Mouse (Mus musculus): ENCODE results near the gene Srd5a1. TPM values are rescaled to one million over a fixed set of nuclear protein-coding genes. Genes with fewer than 3 reads are reported as not detected.

Gene Srd5a1
- polyA plus RNA-seq, 1 experiment from 2014 or later: 24.1 TPM

DNA sequence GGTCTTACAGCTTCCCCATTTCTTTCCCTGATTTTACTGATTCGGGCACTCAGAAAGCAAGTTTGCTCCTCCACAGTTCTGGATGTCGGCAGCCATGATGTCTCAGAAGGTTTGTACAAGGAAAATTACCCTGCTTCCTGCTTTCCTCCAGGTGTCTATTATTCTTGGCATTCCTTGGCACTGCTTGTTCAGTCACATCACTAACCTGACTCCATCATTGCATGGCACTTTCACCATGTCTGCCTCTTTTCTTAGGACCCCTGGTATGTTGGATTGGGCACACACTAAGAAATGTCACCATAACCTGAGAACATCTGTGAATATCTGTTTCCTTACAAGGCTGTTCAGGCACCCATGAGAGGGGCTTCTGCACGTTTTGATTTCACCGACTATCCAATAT is 75.2 kb downstream of the Srd5a1 start:
- peaks cover 24% of the 10 kb centered on the region for H3K4me1 ChIP-seq (ENCODE audit: control insufficient read depth, insufficient read depth, low read length)
- no peaks in the 10 kb centered on the region for H3K36me3 ChIP-seq (ENCODE audit: control insufficient read depth, insufficient read depth, low read length)
- H3K9me3 ChIP-seq (ENCODE audit: control insufficient read depth, low read length): no peaks in the 10 kb centered on the region
- no peak for ATAC-seq (ENCODE audit: low FRiP score, low TSS enrichment)
- no peaks in the 10 kb centered on the region for H3K27me3 ChIP-seq (ENCODE audit: control insufficient read depth, insufficient read depth, low read length)
- H3K4me2 ChIP-seq (replicated peaks; ENCODE audit: low read depth, low read length): peak overlapping the region; percentile 91
- H3K27ac ChIP-seq (ENCODE audit: low read depth, low read length): no peak overlapping the region
- H3K9ac ChIP-seq (ENCODE audit: low read depth, low read length): peak overlapping the region; percentile 93; the same call in 1 of the 2 replicates
- peak overlapping the region; percentile 89; the same call in 1 of the 2 replicates for H3K4me3 ChIP-seq (ENCODE audit: low read length)
- 74% methylated on average over 4 of the region's 4 CpGs for WGBS

DNA sequence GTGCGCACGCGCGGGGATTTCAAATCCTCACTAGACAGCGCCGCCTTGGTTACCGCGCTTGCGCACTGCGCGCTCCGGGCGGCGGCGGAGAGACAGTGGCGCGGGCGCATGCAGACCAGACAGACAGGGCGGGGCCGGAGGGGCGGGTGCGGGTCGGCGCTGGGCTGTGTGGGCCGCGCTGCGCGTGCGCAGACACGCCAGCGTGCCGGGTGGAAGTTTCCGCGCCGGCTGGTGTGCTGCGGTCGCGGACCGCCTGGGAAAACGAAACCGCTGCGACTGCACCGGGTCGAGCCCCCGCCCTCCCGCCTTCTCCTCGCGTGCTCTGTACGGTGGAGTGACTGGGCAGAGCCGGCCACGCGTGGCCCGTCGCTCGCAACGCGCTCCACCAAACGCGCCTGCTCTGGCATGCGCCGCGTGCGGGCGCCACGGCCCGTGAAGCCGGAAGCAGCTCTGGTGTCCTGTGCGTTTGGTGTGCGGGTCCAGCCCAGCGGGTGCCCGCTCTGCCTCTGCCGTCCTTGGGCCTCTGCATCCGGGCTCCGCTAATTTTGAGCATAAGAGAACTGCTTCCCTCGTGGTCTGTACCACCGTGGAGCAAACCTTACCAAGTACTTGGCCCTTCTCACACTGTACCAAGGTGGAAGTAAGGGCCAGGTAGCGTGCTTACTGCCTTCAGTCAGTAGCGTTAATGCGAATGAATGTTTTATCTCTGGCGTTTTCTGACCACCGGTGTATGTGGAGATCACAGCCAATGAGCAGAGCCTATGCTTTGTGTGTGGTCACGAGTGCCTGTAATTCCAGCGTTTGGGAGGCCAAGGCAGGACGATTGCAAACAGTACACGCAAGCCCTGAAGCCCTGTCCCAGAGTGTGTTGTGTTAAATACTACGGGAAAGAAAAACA is 76.3 kb downstream of the Srd5a1 start:
- peak overlapping the region; percentile 89 for H3K4me3 ChIP-seq (ENCODE audit: low read length)
- H3K27me3 ChIP-seq (ENCODE audit: control insufficient read depth, insufficient read depth, low read length): no peaks in the 10 kb centered on the region
- peaks cover 8% of the 10 kb centered on the region; the same call in 1 of the 2 replicates for H3K36me3 ChIP-seq (ENCODE audit: control insufficient read depth, insufficient read depth, low read length)
- H3K4me1 ChIP-seq (ENCODE audit: control insufficient read depth, insufficient read depth, low read length): peaks cover 32% of the 10 kb centered on the region
- peak overlapping the region; percentile 91 for H3K4me2 ChIP-seq (replicated peaks; ENCODE audit: low read depth, low read length)
- ATAC-seq (ENCODE audit: low FRiP score, low TSS enrichment): peak; percentile 95
- peak overlapping the region; percentile 93 for H3K9ac ChIP-seq (ENCODE audit: low read depth, low read length)
- no peaks in the 10 kb centered on the region for H3K9me3 ChIP-seq (ENCODE audit: control insufficient read depth, low read length)
- WGBS: 1% methylated on average over 62 of the region's 86 CpGs
- peak overlapping the region; percentile 93 for H3K27ac ChIP-seq (ENCODE audit: low read depth, low read length)

DNA sequence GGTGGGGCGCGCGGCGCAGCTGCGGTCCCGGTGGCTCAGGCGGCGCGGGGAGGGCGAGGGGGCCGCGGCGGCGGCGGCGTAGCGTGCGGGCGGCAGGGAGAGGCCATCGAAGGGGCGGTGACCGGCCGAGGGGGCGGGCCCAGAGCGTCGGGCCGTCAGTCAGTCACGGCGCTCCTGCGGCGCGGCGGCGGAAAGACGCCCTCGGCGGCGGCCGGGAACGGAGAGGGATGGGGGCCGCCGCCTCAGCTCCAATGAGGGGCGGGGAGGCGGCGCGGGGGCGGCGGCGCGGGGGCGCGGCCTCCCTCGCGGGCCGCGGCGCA is 76.9 kb downstream of the Srd5a1 start, which contains the start of gene Tent4a:
Gene Tent4a, minus strand, starts transcription at position 284 of the 320 bp plus-strand sequence.
- peak within 1 kb of the TSS; percentile 89 for H3K4me3 ChIP-seq (ENCODE audit: low read length)
- H3K9me3 ChIP-seq (ENCODE audit: control insufficient read depth, low read length): no peaks in the 10 kb centered on the region
- peak; percentile 89 for ATAC-seq (ENCODE audit: low FRiP score, low TSS enrichment)
- no peaks in the 10 kb centered on the region for H3K27me3 ChIP-seq (ENCODE audit: control insufficient read depth, insufficient read depth, low read length)
- H3K9ac ChIP-seq (ENCODE audit: low read depth, low read length): peak within 1 kb of the TSS; percentile 93
- H3K36me3 ChIP-seq (ENCODE audit: control insufficient read depth, insufficient read depth, low read length): peaks cover 9% of the 10 kb centered on the region; the same call in 1 of the 2 replicates
- peak within 1 kb of the TSS; percentile 91 for H3K4me2 ChIP-seq (replicated peaks; ENCODE audit: low read depth, low read length)
- 0% methylated on average over 18 of the region's 57 CpGs for WGBS
- H3K27ac ChIP-seq (ENCODE audit: low read depth, low read length): peak within 1 kb of the TSS; percentile 93
- H3K4me1 ChIP-seq (ENCODE audit: control insufficient read depth, insufficient read depth, low read length): peaks cover 32% of the 10 kb centered on the region

DNA sequence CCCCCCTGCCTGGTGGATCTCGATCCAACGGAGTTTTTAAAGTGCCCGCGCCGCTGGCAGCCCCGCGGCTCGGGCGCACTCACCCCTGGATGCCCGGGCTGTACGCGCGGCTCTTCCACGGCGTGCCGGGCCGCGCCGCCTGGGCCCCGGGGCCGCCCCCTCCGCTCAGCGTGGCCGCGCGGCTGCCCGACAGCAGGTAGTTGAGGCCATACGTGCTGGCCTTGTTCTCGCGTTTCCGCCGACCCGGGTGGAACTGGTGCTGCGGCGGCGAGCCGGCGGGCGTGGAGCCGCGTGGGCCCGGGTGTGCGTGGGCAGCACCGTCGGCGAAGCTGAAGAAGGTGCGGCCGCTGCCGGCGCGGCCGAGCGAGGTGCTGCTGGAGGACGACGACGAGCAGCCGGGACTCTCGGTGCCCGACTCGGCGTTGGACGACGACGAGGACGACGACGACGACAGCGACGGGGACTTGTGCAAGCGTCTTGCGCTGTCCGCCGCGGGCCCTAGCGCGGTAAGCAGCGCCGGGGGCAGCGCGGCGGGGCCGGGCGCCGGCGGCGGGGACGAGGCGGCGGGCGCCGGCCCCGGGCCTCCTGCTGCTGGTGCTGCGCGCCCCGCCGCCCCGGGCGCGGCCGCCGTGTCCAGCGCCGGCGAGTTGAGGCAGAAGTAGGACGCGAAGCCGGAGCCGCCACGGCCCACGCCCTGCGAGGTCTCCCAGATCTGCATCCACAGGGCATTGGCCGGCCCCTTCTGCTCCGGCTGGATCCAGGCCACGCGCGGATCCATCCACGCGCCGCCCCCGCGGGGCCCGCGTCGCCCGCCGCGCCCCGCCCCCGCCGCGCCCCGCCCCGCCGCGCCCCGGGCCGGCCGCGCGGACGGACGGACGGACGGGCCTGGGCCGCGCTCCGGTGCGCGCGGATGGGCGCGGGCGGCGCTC is 77.6 kb downstream of the Srd5a1 start, which contains the start of gene Nsun2:
Gene Nsun2, plus strand, starts transcription at position 342 of the 929 bp plus-strand sequence.
- under 1% methylated on average over 113 of the region's 155 CpGs for WGBS
- H3K4me1 ChIP-seq (ENCODE audit: control insufficient read depth, insufficient read depth, low read length): peaks cover 32% of the 10 kb centered on the region
- H3K9ac ChIP-seq (ENCODE audit: low read depth, low read length): peak within 1 kb of the TSS; percentile 93
- H3K4me2 ChIP-seq (replicated peaks; ENCODE audit: low read depth, low read length): peak within 1 kb of the TSS; percentile 63
- H3K4me3 ChIP-seq (ENCODE audit: low read length): peak within 1 kb of the TSS; percentile 89
- H3K27ac ChIP-seq (ENCODE audit: low read depth, low read length): peak within 1 kb of the TSS; percentile 67; the same call in 1 of the 2 replicates
- H3K27me3 ChIP-seq (ENCODE audit: control insufficient read depth, insufficient read depth, low read length): no peaks in the 10 kb centered on the region
- peaks cover 9% of the 10 kb centered on the region; the same call in 1 of the 2 replicates for H3K36me3 ChIP-seq (ENCODE audit: control insufficient read depth, insufficient read depth, low read length)
- no peak; the same call in 1 of the 2 replicates for ATAC-seq (ENCODE audit: low FRiP score, low TSS enrichment)
- H3K9me3 ChIP-seq (ENCODE audit: control insufficient read depth, low read length): no peaks in the 10 kb centered on the region

DNA sequence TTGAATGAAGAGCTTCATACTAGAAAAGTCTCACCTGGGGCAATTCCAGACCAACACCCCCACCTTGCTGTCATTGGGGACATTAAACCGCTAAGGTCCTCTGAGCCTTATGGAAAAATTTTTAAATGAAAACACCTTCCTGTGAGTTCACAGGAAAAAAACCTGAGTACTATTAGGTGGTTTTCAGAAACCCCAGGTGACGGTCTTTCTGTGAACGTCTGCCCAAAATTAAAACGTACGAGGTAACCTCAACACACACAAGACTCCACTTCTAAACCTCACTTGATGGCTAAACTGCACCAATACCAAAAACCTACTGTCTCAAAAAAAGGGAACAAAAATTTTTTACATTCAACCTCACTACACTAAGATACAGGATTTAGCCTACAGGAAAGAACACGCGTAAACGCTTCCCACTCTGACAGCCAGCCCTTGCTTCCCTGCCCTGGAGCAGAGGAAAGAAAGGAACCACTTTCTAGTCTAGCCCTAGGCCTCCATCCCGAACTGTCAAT is 78.3 kb downstream of the Srd5a1 start:
- ATAC-seq (ENCODE audit: low FRiP score, low TSS enrichment): no peak
- H3K9me3 ChIP-seq (ENCODE audit: control insufficient read depth, low read length): no peaks in the 10 kb centered on the region
- H3K27me3 ChIP-seq (ENCODE audit: control insufficient read depth, insufficient read depth, low read length): no peaks in the 10 kb centered on the region
- H3K4me3 ChIP-seq (ENCODE audit: low read length): peak overlapping the region; percentile 89
- H3K4me2 ChIP-seq (replicated peaks; ENCODE audit: low read depth, low read length): peak overlapping the region; percentile 63
- 2% methylated on average over 9 of the region's 9 CpGs for WGBS
- peaks cover 9% of the 10 kb centered on the region; the same call in 1 of the 2 replicates for H3K36me3 ChIP-seq (ENCODE audit: control insufficient read depth, insufficient read depth, low read length)
- peak overlapping the region; percentile 93 for H3K9ac ChIP-seq (ENCODE audit: low read depth, low read length)
- peaks cover 32% of the 10 kb centered on the region for H3K4me1 ChIP-seq (ENCODE audit: control insufficient read depth, insufficient read depth, low read length)
- no peak overlapping the region for H3K27ac ChIP-seq (ENCODE audit: low read depth, low read length)

DNA sequence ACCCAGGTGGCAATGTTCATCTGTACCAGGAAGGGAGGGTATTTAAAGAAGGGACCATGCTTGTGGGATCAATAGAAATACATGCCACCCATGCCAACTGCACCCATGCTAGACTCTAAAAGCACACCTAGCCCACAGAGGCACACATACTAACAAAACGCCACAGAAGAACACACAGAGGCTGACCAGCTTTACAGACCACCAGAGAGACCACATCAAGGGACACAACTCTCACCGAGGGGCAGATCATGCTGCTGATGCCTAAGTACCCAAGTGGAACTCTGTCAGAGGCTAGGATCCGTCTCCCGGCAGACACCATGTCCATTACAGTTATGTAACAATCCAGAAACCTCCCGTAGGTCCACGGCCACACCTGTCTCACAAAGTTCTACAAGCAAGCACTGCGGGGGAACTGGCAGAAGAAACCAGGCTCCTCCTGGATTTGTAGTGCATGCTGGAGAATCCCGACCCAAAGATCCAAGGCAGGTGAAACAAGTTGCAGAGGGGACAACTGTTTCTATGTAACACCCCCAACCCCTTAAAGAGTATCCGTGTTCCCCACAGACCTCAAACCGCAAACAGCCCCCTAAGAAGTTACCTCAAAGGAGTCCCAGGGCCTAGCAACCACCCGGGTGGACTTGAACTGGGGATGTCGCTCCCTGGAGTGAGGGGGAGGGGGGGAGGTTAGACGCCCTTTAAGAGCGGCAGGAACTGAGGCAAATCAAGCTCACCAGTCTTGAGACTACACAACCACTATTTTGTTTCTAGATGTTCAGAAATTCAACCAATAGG is 78.9 kb downstream of the Srd5a1 start:
- WGBS: 19% methylated on average over 14 of the region's 14 CpGs
- Histone ChIP-seq H3K27ac (ENCODE audit: low read depth, low read length) (no peak overlapping the region), H3K9ac (ENCODE audit: low read depth, low read length) (peak overlapping the region; percentile 93), H3K4me2 (replicated peaks; ENCODE audit: low read depth, low read length) (peak overlapping the region; percentile 63), H3K4me3 (ENCODE audit: low read length) (peak overlapping the region; percentile 89), H3K4me1 (ENCODE audit: control insufficient read depth, insufficient read depth, low read length) (peaks cover 35% of the 10 kb centered on the region), H3K9me3 (ENCODE audit: control insufficient read depth, low read length) (no peaks in the 10 kb centered on the region), H3K36me3 (ENCODE audit: control insufficient read depth, insufficient read depth, low read length) (peaks cover 9% of the 10 kb centered on the region; the same call in 1 of the 2 replicates), H3K27me3 (ENCODE audit: control insufficient read depth, insufficient read depth, low read length) (no peaks in the 10 kb centered on the region)
- no peak for ATAC-seq (ENCODE audit: low FRiP score, low TSS enrichment)

DNA sequence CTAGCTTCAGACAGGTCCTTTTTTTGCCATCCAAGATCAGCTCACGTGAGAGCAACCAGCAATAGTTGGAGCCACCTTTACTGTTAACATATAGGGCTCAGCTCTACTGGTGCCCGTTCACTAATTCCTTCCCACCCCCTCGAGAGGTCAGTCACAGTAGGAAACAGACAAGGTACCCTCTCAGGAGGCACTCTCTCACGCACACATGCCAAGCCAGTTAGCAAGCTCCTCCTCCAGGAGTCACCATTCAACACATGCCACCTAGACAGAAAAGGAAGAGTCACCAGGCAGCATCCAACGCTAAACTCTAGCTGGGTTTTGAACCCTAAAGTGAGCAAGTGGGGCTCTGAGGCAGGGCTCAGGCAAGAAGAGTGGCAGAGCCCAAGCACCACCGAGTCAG is 79.8 kb downstream of the Srd5a1 start:
- H3K27ac ChIP-seq (ENCODE audit: low read depth, low read length): no peak overlapping the region
- no peaks in the 10 kb centered on the region for H3K9me3 ChIP-seq (ENCODE audit: control insufficient read depth, low read length)
- H3K4me1 ChIP-seq (ENCODE audit: control insufficient read depth, insufficient read depth, low read length): peaks cover 37% of the 10 kb centered on the region
- ATAC-seq (ENCODE audit: low FRiP score, low TSS enrichment): no peak
- H3K36me3 ChIP-seq (ENCODE audit: control insufficient read depth, insufficient read depth, low read length): peaks cover 9% of the 10 kb centered on the region; the same call in 1 of the 2 replicates
- peak overlapping the region; percentile 28; the same call in 1 of the 2 replicates for H3K9ac ChIP-seq (ENCODE audit: low read depth, low read length)
- WGBS: 58% methylated on average over 6 of the region's 6 CpGs
- peak overlapping the region; percentile 89 for H3K4me3 ChIP-seq (ENCODE audit: low read length)
- no peaks in the 10 kb centered on the region for H3K27me3 ChIP-seq (ENCODE audit: control insufficient read depth, insufficient read depth, low read length)
- H3K4me2 ChIP-seq (replicated peaks; ENCODE audit: low read depth, low read length): peak overlapping the region; percentile 63

DNA sequence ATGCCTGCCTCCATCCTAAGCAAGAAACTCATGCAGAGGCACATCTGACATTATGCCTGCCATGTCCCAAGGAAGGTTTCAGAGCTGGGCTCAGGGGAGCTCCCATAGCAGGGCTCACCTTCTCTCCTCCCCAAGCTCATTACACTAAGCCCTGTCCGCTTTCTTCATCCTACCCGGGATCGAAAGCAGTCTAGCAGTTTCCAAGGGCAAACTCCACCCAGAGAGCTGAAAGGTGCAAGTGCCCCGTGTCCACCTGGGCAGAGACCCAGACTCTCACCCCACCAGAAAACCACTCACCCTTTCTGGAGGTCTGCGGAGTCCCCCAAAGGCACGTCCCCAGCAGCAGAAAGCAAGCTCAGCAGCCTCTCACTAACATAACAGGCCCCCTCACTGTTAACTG is 80.3 kb downstream of the Srd5a1 start:
- Histone ChIP-seq H3K27me3 (ENCODE audit: control insufficient read depth, insufficient read depth, low read length) (no peaks in the 10 kb centered on the region), H3K27ac (ENCODE audit: low read depth, low read length) (no peak overlapping the region), H3K4me3 (ENCODE audit: low read length) (peak overlapping the region; percentile 89; the same call in 1 of the 2 replicates), H3K9me3 (ENCODE audit: control insufficient read depth, low read length) (no peaks in the 10 kb centered on the region), H3K36me3 (ENCODE audit: control insufficient read depth, insufficient read depth, low read length) (peaks cover 9% of the 10 kb centered on the region; the same call in 1 of the 2 replicates), H3K9ac (ENCODE audit: low read depth, low read length) (0 out of 2 replicates have a peak overlapping the region, but pooled peaks have one; percentile 28), H3K4me2 (replicated peaks; ENCODE audit: low read depth, low read length) (peak overlapping the region; percentile 63; the same call in 1 of the 2 replicates), H3K4me1 (ENCODE audit: control insufficient read depth, insufficient read depth, low read length) (peaks cover 33% of the 10 kb centered on the region)
- ATAC-seq (ENCODE audit: low FRiP score, low TSS enrichment): no peak
- 80% methylated on average over 6 of the region's 6 CpGs for whole genome bisulfite sequencing

Data from kidney, embryonic 14.5 days (tissue).